Mouse (Mus musculus): ENCODE results near the gene Trp53rka.

DNA sequence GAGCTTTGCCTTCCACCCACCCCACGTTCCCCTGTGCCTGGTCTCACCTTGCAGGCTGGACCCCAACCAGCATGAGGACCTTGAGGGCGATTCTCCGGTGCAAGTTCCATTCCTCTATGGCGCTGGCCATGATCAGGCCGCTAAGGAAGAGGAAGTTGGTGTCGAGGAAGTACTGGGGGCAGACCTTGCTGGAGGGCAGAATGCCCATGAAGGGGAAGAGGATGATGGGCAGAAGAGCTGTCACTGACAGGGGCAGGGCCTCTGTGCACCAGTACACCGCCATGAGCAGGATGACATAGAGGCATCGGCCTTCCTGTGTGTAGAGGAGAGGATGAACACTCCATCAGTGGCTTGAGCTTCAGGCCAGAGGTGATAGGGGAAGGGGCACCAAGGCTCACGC lies 44.6 kb downstream of the Trp53rka start:
- no peak for TF ChIP-seq CTCF (IDR thresholded peaks at IDR 0.05; ENCODE audit: borderline replicate concordance, insufficient read depth, low read length)
- no peak for TF ChIP-seq POLR2A (IDR thresholded peaks at IDR 0.05; ENCODE audit: low read depth, low read length)
